Mouse (Mus musculus) testis, adult 2 months (tissue): ENCODE data around the gene Pomgnt2.

Source experiments
- CTCF ChIP-seq: fragments of 200-500 bp; IDR thresholded peaks from 2 replicates; pipeline ENCODE4 v1.5.1; 2012; ENCODE audit warnings: low read depth, mild to moderate bottlenecking, inconsistent platforms, low read length, moderate library complexity; ENCODE audit not compliant: control insufficient read depth, insufficient read depth, insufficient replicate concordance
- POLR2A ChIP-seq: fragments of 200-500 bp; IDR thresholded peaks from 2 replicates; pipeline ENCODE4 v1.6.1; 2012; ENCODE audit warnings: low read depth, mild to moderate bottlenecking, inconsistent platforms, low read length, moderate library complexity; ENCODE audit not compliant: control insufficient read depth

DNA sequence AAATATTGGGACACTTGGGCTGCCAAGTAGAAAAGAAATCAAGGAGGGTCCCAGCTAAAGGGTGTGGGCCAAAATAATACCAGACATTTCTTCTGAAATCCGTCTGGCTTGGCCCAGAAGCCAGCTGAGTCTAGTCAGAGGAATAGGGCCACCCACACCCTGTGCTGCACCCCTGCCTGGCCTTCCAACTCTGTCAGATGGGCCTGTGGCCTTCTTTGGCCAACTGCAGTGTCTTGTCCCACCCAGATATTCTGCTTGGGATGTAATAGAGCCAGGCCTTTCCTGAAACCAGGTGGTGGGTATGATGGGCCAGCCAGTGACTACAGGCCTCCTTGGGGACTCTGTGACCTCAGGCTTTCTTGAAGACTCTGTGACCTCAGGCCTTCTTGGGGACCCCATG is 23.7 kb downstream of the Pomgnt2 start:
- TF ChIP-seq CTCF = no peak
- no peak for TF ChIP-seq POLR2A
